Mouse (Mus musculus) embryonic fibroblast, embryonic 13.5 days (primary cell): ENCODE data around the gene Irf3.

Source experiments
- CTCF ChIP-seq: IDR thresholded peaks from 2 replicates; pipeline ENCODE4 v1.5.1; 2011; ENCODE audit warnings: mild to moderate bottlenecking, control low read depth, low read length, moderate library complexity, borderline replicate concordance; ENCODE audit not compliant: insufficient read depth
- POLR2A ChIP-seq: IDR thresholded peaks from 2 replicates; pipeline ENCODE4 v1.6.1; 2011; ENCODE audit warnings: low read depth, mild to moderate bottlenecking, control low read depth, low read length, moderate library complexity

GRCm38 (mm10) chr7:45051601-45051974 is 54.1 kb downstream of the Irf3 start:
- TF ChIP-seq POLR2A (no peak), CTCF (no peak)
